Mouse (Mus musculus) kidney, postnatal 0 days (tissue): ENCODE measurements at regions not wholly inside any gene's neighbourhood (a gene's known extent, or its start where the extent isn't known, plus 50 kb on each side); places are given as distances from the start of the nearest gene placed in this dataset.
A peak's percentile ranks its signal among the peaks of the same experiment; 100 is the strongest.

Source experiments
- ATAC-seq: fragments of 200-750 bp; cut with Nextera tagmentation; replicated peaks from 2 replicates; pipeline ENCODE4 v1.8.0; 2017; ENCODE audit warnings: low read depth, moderate number of reproducible peaks, moderate TSS enrichment, moderate library complexity; ENCODE audit not compliant: low FRiP score
- DNase-seq: peaks from one replicate; pipeline ENCODE4 v3.0.0-alpha.2; 2016; ENCODE audit warnings: low spot score
- H3K27ac ChIP-seq: fragments of 300-500 bp; sonication (generic); 2 replicates; pipeline ENCODE4 v1.5.1; 2014; ENCODE audit warnings: mild to moderate bottlenecking
- H3K27me3 ChIP-seq: fragments of 300-500 bp; sonication (generic); 2 replicates; pipeline ENCODE4 v1.6.1; 2014; ENCODE audit warnings: low read length, mixed read lengths; ENCODE audit not compliant: insufficient read depth
- H3K36me3 ChIP-seq: fragments of 300-500 bp; sonication (generic); 2 replicates; pipeline ENCODE4 v1.6.1; 2014; ENCODE audit warnings: low read length, mixed read lengths; ENCODE audit not compliant: insufficient read depth
- H3K4me1 ChIP-seq: fragments of 300-500 bp; sonication (generic); replicated peaks from 2 replicates; pipeline ENCODE4 v1.6.1; 2014; ENCODE audit warnings: antibody characterized with exemption, low read length, mixed read lengths; ENCODE audit not compliant: insufficient read depth
- H3K4me2 ChIP-seq: fragments of 300-500 bp; sonication (generic); 2 replicates; pipeline ENCODE4 v1.6.1; 2014; ENCODE audit warnings: mild to moderate bottlenecking, low read length, moderate library complexity, mixed read lengths
- H3K4me3 ChIP-seq: fragments of 300-500 bp; sonication (generic); replicated peaks from 2 replicates; pipeline ENCODE4 v1.5.1; 2014; ENCODE audit warnings: low read depth, low read length
- H3K9ac ChIP-seq: fragments of 300-500 bp; sonication (generic); 2 replicates; pipeline ENCODE4 v1.6.1; 2014; ENCODE audit warnings: low read depth, low read length
- H3K9me3 ChIP-seq: fragments of 300-500 bp; sonication (generic); replicated peaks from 2 replicates; pipeline ENCODE4 v1.6.1; 2016; ENCODE audit warnings: low read length, inconsistent platforms, mixed read lengths
- CTCF ChIP-seq: IDR thresholded peaks from 2 replicates; pipeline ENCODE4 v1.5.1; 2016; ENCODE audit warnings: antibody characterized with exemption, low read depth, mild to moderate bottlenecking, moderate library complexity
- WGBS: fragments of 180-500 bp; shearing (Covaris S2); extraction: QIAGEN DNeasy Blood & Tissue Kit; methylation state at CpG from one replicate; pipeline ENCODE4 v1.1.7; 2014; 5-methylcytosine and 5-hydroxymethylcytosine counted together

DNA sequence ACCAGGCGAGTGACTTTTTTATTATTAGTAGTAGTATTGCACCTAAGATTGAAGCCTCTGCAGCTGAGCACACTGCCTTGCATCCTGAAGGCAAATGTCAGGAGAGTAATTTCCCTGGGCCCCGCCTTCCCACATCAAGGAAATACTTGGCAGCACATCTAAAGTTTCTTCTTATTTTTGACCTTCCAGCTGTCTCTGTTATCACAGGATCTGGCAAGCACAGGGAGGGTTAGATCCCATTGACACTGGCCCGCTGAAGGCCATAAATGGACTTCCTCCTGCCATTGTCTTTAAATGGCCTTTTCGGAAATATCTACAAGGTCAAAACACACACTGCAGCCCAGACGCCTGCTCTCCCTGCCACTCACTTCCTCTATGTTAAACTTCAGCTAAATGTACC, 238.6 kb upstream of the A1bg start:
- 0 out of 2 replicates have a peak, but pooled peaks cover 6% of the 10 kb centered on the region for H3K4me1 ChIP-seq
- no peak for TF ChIP-seq CTCF
- no peaks in the 10 kb centered on the region for H3K9me3 ChIP-seq
- H3K27me3 ChIP-seq: no peaks in the 10 kb centered on the region
- H3K9ac ChIP-seq: no peak overlapping the region
- no peak overlapping the region for H3K4me3 ChIP-seq
- DNase-seq (peak; percentile 65), ATAC-seq (no peak)
- no peak overlapping the region for H3K4me2 ChIP-seq
- WGBS: 30% methylated on average over 5 of the region's 5 CpGs
- no peaks in the 10 kb centered on the region for H3K36me3 ChIP-seq
- no peak overlapping the region for H3K27ac ChIP-seq

DNA sequence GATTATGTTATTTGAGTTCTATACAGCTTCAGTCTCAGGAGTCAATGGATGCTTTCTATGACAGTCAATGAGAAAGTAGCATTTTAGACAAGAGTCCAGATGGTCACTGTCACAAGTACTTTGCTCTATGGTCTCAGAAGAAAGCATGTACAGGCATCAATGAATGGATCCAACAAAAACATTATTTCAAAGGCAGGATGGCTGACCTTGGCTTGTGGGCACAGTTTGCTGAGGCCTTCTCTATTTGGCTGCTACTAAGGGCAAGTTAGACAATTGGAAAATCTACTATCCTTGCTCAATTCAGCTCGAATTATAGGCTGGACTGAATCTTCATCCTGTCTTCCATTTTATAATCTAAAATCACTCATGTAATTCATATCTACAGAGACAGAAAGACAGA, 237.9 kb upstream of the A1bg start:
- no peaks in the 10 kb centered on the region for H3K9me3 ChIP-seq
- no peaks in the 10 kb centered on the region for H3K27me3 ChIP-seq
- no peaks in the 10 kb centered on the region for H3K36me3 ChIP-seq
- ATAC-seq: no peak
- no peak overlapping the region for H3K4me3 ChIP-seq
- no peak overlapping the region for H3K9ac ChIP-seq
- DNase-seq: no peak
- no peak for TF ChIP-seq CTCF
- H3K27ac ChIP-seq: no peak overlapping the region
- H3K4me1 ChIP-seq: 0 out of 2 replicates have a peak, but pooled peaks cover 6% of the 10 kb centered on the region
- H3K4me2 ChIP-seq: no peak overlapping the region
- 54% methylated on average over 1 of the region's 1 CpGs for WGBS

DNA sequence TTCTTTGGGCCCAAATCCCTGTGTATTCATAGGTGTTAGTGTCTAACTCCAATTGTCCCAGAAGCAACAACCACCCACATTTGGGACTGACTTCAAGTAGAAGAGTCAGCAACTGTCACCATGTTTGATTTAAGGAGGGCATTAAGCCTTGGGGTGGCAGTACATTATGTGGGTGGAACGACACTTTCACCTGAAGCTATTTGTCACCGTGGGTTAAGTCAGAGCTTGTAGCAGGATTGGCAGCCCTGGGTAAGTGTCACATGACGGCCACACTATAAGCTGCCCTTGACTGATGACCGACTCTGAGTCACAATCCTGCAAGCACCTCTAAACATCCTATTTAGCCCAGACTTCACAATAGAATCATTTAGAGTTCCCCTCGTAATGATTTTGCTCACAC, 236.7 kb upstream of the A1bg start:
- no peak for DNase-seq
- no peaks in the 10 kb centered on the region for H3K9me3 ChIP-seq
- no peak for ATAC-seq
- no peak for TF ChIP-seq CTCF
- H3K27ac ChIP-seq: no peak overlapping the region
- no peaks in the 10 kb centered on the region for H3K36me3 ChIP-seq
- WGBS: 60% methylated on average over 5 of the region's 5 CpGs
- H3K27me3 ChIP-seq: no peaks in the 10 kb centered on the region
- H3K4me2 ChIP-seq: no peak overlapping the region
- no peak overlapping the region for H3K4me3 ChIP-seq
- no peak overlapping the region for H3K9ac ChIP-seq
- 0 out of 2 replicates have a peak, but pooled peaks cover 4% of the 10 kb centered on the region for H3K4me1 ChIP-seq

DNA sequence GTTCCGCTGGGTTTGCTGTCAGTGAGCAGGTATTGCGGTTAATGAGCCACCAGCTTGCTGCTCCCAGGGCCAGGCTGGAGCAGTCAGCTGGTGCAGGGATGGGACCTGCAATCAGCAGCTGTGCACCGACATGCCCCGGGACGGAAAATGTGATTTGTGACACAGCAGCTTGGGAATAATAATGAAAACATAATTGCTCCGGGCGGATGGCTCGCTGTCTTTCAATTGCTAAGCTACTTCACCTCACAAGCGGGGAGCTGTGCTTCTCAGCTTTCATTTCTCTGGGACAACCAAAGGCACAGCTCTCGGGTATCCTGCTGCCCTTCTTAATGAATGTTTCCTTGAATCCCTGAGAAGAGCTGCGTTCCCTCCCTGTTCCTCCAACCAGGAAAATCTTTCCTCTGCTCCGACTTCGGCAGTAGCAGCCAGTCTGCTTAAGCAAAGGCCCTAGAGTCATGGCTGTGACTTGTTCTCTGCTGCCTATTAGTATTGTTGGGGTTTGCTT, 235.3 kb upstream of the A1bg start:
- Histone ChIP-seq H3K4me2 (peak overlapping the region; percentile 60), H3K27me3 (no peaks in the 10 kb centered on the region), H3K9me3 (no peaks in the 10 kb centered on the region), H3K4me3 (peak overlapping the region; percentile 31), H3K9ac (0 out of 2 replicates have a peak overlapping the region, but pooled peaks have one; percentile 3), H3K4me1 (0 out of 2 replicates have a peak, but pooled peaks cover 4% of the 10 kb centered on the region), H3K27ac (no peak overlapping the region), H3K36me3 (no peaks in the 10 kb centered on the region)
- DNase-seq: peak; percentile 53
- WGBS: 5% methylated on average over 13 of the region's 13 CpGs
- no peak for TF ChIP-seq CTCF
- ATAC-seq: no peak; the same call in 1 of the 2 replicates

DNA sequence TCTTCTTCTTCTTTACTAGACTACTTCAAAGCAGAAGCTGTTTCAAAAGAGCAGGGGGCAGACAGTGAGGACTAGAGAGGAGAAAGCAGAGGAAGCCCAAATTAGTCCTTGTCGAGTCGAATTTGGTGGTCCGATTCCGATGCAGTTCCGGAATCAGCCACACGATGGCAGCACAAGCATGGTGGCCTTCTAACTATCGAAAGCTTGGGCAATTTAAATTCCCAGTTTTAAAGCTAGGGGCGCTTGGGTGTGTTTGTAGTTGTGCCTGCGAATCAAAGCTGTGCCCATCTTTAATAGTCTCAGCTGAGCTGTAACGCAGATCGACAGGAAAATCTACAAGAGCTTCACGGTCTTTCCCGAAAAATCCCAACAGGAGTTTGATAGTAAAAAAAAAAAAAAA, 234.7 kb upstream of the A1bg start:
- H3K9me3 ChIP-seq: no peaks in the 10 kb centered on the region
- H3K27me3 ChIP-seq: no peaks in the 10 kb centered on the region
- ATAC-seq (peak; percentile 59; the same call in 1 of the 2 replicates), DNase-seq (peak; percentile 92)
- TF ChIP-seq CTCF: peak; percentile 100
- 2% methylated on average over 13 of the region's 13 CpGs for WGBS
- H3K27ac ChIP-seq: no peak overlapping the region
- no peak overlapping the region for H3K9ac ChIP-seq
- H3K4me1 ChIP-seq: 0 out of 2 replicates have a peak, but pooled peaks cover 4% of the 10 kb centered on the region
- no peaks in the 10 kb centered on the region for H3K36me3 ChIP-seq
- H3K4me3 ChIP-seq: peak overlapping the region; percentile 31
- H3K4me2 ChIP-seq: peak overlapping the region; percentile 60

DNA sequence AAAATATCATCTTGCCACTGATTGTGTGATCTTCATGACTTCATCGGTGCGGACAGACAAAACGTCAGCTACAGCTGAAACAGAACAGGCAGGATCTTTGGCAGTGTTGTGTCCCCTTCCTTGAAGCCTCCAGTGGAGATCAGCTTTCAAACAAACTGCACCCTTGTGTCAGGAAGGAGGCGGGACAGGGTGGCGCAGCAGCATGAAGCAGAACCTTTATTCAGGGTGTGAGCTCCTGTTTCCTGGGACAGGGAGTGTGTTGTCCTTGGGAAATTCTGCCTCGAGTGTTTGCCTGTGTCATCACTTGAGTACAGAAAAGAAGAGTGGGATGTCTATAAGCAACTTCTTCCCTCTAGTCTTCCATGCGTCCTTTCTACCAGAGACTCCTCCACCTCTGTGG, 232.7 kb upstream of the A1bg start:
- WGBS: 37% methylated on average over 7 of the region's 7 CpGs

DNA sequence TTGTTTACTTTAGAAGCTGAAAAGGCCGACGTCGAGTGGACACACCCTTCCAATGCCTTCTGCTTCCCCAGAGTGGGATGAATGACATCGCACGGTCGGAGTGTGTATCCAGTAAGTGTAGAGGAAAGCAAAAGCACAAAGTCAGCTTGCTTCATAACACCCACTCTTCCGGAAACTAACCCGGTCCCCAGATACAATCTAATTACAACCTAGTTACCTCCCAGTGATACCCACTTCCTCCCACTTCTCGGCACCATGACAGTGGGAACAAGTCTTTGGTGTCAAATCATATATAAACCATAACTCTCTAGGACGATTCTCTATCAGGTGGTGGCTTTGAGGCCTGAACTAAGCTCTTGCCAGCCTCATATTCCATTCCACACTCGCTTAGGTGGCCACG, 231.4 kb upstream of the A1bg start:
- TF ChIP-seq CTCF: no peak
- Histone ChIP-seq H3K9me3 (no peaks in the 10 kb centered on the region), H3K36me3 (no peaks in the 10 kb centered on the region), H3K9ac (no peak overlapping the region), H3K4me1 (0 out of 2 replicates have a peak, but pooled peaks cover 4% of the 10 kb centered on the region), H3K4me3 (no peak overlapping the region), H3K27me3 (no peaks in the 10 kb centered on the region), H3K4me2 (no peak overlapping the region), H3K27ac (no peak overlapping the region)
- WGBS: 63% methylated on average over 12 of the region's 12 CpGs
- DNase-seq: no peak
- no peak for ATAC-seq

More for the DNA sequence above, 232.7 kb upstream of the A1bg start:
- ATAC-seq (no peak), DNase-seq (peak; percentile 72)
- H3K27me3 ChIP-seq: no peaks in the 10 kb centered on the region
- no peak overlapping the region for H3K9ac ChIP-seq
- H3K4me3 ChIP-seq: no peak overlapping the region
- no peaks in the 10 kb centered on the region for H3K36me3 ChIP-seq
- H3K27ac ChIP-seq: no peak overlapping the region
- no peak overlapping the region for H3K4me2 ChIP-seq
- TF ChIP-seq CTCF: no peak
- H3K9me3 ChIP-seq: no peaks in the 10 kb centered on the region
- H3K4me1 ChIP-seq: 0 out of 2 replicates have a peak, but pooled peaks cover 4% of the 10 kb centered on the region
